Mouse (Mus musculus): ENCODE measurements around the gene Slc38a10. TPM values are rescaled to one million over a fixed set of nuclear protein-coding genes. Genes with fewer than 3 reads are reported as not detected.

The Slc38a10 gene
- polyA plus RNA-seq, 1 experiment from 2014 or later: 78.8 TPM

GRCm38 (mm10) chr11:120164471-120165261, 13.5 kb upstream of the Slc38a10 start:
- Histone ChIP-seq H3K4me2 (ENCODE audit: low read depth, low read length) (no peak overlapping the region), H3K9me3 (ENCODE audit: control insufficient read depth, low read length) (no peaks in the 10 kb centered on the region), H3K27me3 (ENCODE audit: control insufficient read depth, insufficient read depth, low read length) (no peaks in the 10 kb centered on the region), H3K9ac (replicated peaks; ENCODE audit: low read depth, low read length) (no peak overlapping the region), H3K4me3 (ENCODE audit: low read depth, low read length) (no peak overlapping the region), H3K27ac (ENCODE audit: low read depth, low read length) (no peak overlapping the region), H3K4me1 (ENCODE audit: control insufficient read depth, insufficient read depth, low read length) (peaks cover 11% of the 10 kb centered on the region), H3K36me3 (ENCODE audit: control insufficient read depth, insufficient read depth, low read length) (no peaks in the 10 kb centered on the region)
- peak; percentile 54; the same call in 1 of the 2 replicates for ATAC-seq (ENCODE audit: low read depth)
- 47% methylated on average over 17 of the region's 17 CpGs for WGBS

GRCm38 (mm10) chr11:120164028-120164427, 12.9 kb upstream of the Slc38a10 start:
- Histone ChIP-seq H3K4me2 (ENCODE audit: low read depth, low read length) (no peak overlapping the region), H3K9ac (replicated peaks; ENCODE audit: low read depth, low read length) (no peak overlapping the region), H3K27ac (ENCODE audit: low read depth, low read length) (no peak overlapping the region), H3K9me3 (ENCODE audit: control insufficient read depth, low read length) (no peaks in the 10 kb centered on the region), H3K4me1 (ENCODE audit: control insufficient read depth, insufficient read depth, low read length) (peaks cover 7% of the 10 kb centered on the region), H3K4me3 (ENCODE audit: low read depth, low read length) (no peak overlapping the region), H3K36me3 (ENCODE audit: control insufficient read depth, insufficient read depth, low read length) (no peaks in the 10 kb centered on the region), H3K27me3 (ENCODE audit: control insufficient read depth, insufficient read depth, low read length) (no peaks in the 10 kb centered on the region)
- ATAC-seq (ENCODE audit: low read depth): no peak
- 73% methylated on average over 5 of the region's 5 CpGs for WGBS

- H3K4me2 ChIP-seq (ENCODE audit: low read depth, low read length): no peak overlapping the region
- no peaks in the 10 kb centered on the region for H3K9me3 ChIP-seq (ENCODE audit: control insufficient read depth, low read length)
- 96% methylated on average over 3 of the region's 3 CpGs for WGBS
- H3K4me1 ChIP-seq (ENCODE audit: control insufficient read depth, insufficient read depth, low read length): peaks cover 7% of the 10 kb centered on the region
- no peaks in the 10 kb centered on the region for H3K27me3 ChIP-seq (ENCODE audit: control insufficient read depth, insufficient read depth, low read length)
- ATAC-seq (ENCODE audit: low read depth): no peak
- H3K9ac ChIP-seq (replicated peaks; ENCODE audit: low read depth, low read length): no peak overlapping the region
- no peak overlapping the region for H3K4me3 ChIP-seq (ENCODE audit: low read depth, low read length)
- H3K36me3 ChIP-seq (ENCODE audit: control insufficient read depth, insufficient read depth, low read length): no peaks in the 10 kb centered on the region
- H3K27ac ChIP-seq (ENCODE audit: low read depth, low read length): no peak overlapping the region
Measured at GRCm38 (mm10) chr11:120163207-120163606, 12.1 kb upstream of the Slc38a10 start.

- Histone ChIP-seq H3K4me3 (ENCODE audit: low read depth, low read length) (no peak overlapping the region), H3K4me2 (ENCODE audit: low read depth, low read length) (no peak overlapping the region), H3K36me3 (ENCODE audit: control insufficient read depth, insufficient read depth, low read length) (no peaks in the 10 kb centered on the region), H3K9ac (replicated peaks; ENCODE audit: low read depth, low read length) (no peak overlapping the region), H3K27ac (ENCODE audit: low read depth, low read length) (no peak overlapping the region), H3K27me3 (ENCODE audit: control insufficient read depth, insufficient read depth, low read length) (no peaks in the 10 kb centered on the region), H3K9me3 (ENCODE audit: control insufficient read depth, low read length) (no peaks in the 10 kb centered on the region), H3K4me1 (ENCODE audit: control insufficient read depth, insufficient read depth, low read length) (no peaks in the 10 kb centered on the region; the same call in 1 of the 2 replicates)
- ATAC-seq (ENCODE audit: low read depth): no peak
- 28% methylated on average over 4 of the region's 4 CpGs for WGBS
Measured at GRCm38 (mm10) chr11:120161245-120161644, 10.1 kb upstream of the Slc38a10 start.

DNA sequence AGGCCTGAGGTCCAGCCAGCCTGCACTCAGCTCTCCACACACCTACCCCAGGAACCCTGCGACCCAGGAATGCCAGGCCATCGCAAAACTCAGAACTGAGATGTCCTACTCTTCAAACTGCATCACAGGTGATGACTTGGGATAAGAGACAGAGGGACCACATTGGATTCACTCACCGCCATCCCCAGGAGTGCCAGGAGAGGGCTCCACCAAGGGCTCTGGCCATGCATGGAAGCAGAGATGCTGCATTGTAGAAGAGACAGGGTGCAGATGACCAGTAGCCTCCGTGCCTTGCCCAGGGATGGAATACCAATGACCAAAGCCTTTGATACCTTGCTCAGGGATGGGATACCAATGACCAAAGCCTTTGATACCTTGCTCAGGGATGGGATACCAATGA, 9.3 kb upstream of the Slc38a10 start:
- Histone ChIP-seq H3K4me1 (ENCODE audit: control insufficient read depth, insufficient read depth, low read length) (no peaks in the 10 kb centered on the region; the same call in 1 of the 2 replicates), H3K9ac (replicated peaks; ENCODE audit: low read depth, low read length) (no peak overlapping the region), H3K27me3 (ENCODE audit: control insufficient read depth, insufficient read depth, low read length) (no peaks in the 10 kb centered on the region), H3K4me2 (ENCODE audit: low read depth, low read length) (no peak overlapping the region), H3K4me3 (ENCODE audit: low read depth, low read length) (no peak overlapping the region), H3K27ac (ENCODE audit: low read depth, low read length) (no peak overlapping the region), H3K9me3 (ENCODE audit: control insufficient read depth, low read length) (no peaks in the 10 kb centered on the region), H3K36me3 (ENCODE audit: control insufficient read depth, insufficient read depth, low read length) (no peaks in the 10 kb centered on the region)
- no peak for ATAC-seq (ENCODE audit: low read depth)
- WGBS: 66% methylated on average over 4 of the region's 4 CpGs

GRCm38 (mm10) chr11:120159653-120160052, 8.5 kb upstream of the Slc38a10 start:
- H3K4me2 ChIP-seq (ENCODE audit: low read depth, low read length): no peak overlapping the region
- no peak for ATAC-seq (ENCODE audit: low read depth)
- H3K27me3 ChIP-seq (ENCODE audit: control insufficient read depth, insufficient read depth, low read length): no peaks in the 10 kb centered on the region
- no peak overlapping the region for H3K27ac ChIP-seq (ENCODE audit: low read depth, low read length)
- no peak overlapping the region for H3K9ac ChIP-seq (replicated peaks; ENCODE audit: low read depth, low read length)
- no peaks in the 10 kb centered on the region; the same call in 1 of the 2 replicates for H3K4me1 ChIP-seq (ENCODE audit: control insufficient read depth, insufficient read depth, low read length)
- no peaks in the 10 kb centered on the region for H3K9me3 ChIP-seq (ENCODE audit: control insufficient read depth, low read length)
- H3K36me3 ChIP-seq (ENCODE audit: control insufficient read depth, insufficient read depth, low read length): no peaks in the 10 kb centered on the region
- no peak overlapping the region for H3K4me3 ChIP-seq (ENCODE audit: low read depth, low read length)
- WGBS: 63% methylated on average over 5 of the region's 5 CpGs

DNA sequence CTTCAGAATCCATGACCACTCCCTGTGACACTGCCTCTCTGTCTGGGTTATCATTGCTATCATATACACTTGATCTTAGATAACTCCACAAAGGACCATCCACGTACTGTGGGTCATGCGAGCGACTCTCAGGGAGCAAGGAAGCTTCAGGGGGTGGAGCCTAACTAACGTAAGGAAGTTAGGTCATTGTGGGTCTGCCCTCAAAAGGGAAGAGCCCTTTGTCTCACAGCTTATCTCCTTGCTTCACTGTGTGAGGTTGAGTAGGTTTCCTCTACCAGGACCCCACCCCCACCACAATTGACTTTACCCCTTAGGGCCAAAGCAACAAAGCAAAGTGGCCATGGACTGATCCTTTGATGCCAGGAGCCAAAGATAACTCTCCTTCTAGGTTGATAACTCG, 7.7 kb upstream of the Slc38a10 start:
- no peak for ATAC-seq (ENCODE audit: low read depth)

GRCm38 (mm10) chr11:120150440-120151112, 570 bp downstream of the Slc38a10 start:
- peak overlapping the region; percentile 88 for H3K4me3 ChIP-seq (ENCODE audit: low read depth, low read length)
- peak overlapping the region; percentile 75 for H3K9ac ChIP-seq (replicated peaks; ENCODE audit: low read depth, low read length)
- ATAC-seq (ENCODE audit: low read depth): peak; percentile 50; the same call in 1 of the 2 replicates
- peaks cover 16% of the 10 kb centered on the region for H3K4me1 ChIP-seq (ENCODE audit: control insufficient read depth, insufficient read depth, low read length)
- no peaks in the 10 kb centered on the region for H3K9me3 ChIP-seq (ENCODE audit: control insufficient read depth, low read length)
- WGBS: under 1% methylated on average over 44 of the region's 44 CpGs
- H3K27me3 ChIP-seq (ENCODE audit: control insufficient read depth, insufficient read depth, low read length): no peaks in the 10 kb centered on the region
- H3K27ac ChIP-seq (ENCODE audit: low read depth, low read length): peak overlapping the region; percentile 83
- 0 out of 2 replicates have a peak, but pooled peaks cover 3% of the 10 kb centered on the region for H3K36me3 ChIP-seq (ENCODE audit: control insufficient read depth, insufficient read depth, low read length)
- peak overlapping the region; percentile 80 for H3K4me2 ChIP-seq (ENCODE audit: low read depth, low read length)

More for the DNA sequence above, 7.7 kb upstream of the Slc38a10 start:
- no peak overlapping the region for H3K4me2 ChIP-seq (ENCODE audit: low read depth, low read length)
- no peak overlapping the region for H3K9ac ChIP-seq (replicated peaks; ENCODE audit: low read depth, low read length)
- 71% methylated on average over 5 of the region's 5 CpGs for WGBS
- H3K27ac ChIP-seq (ENCODE audit: low read depth, low read length): no peak overlapping the region
- no peaks in the 10 kb centered on the region for H3K36me3 ChIP-seq (ENCODE audit: control insufficient read depth, insufficient read depth, low read length)
- H3K9me3 ChIP-seq (ENCODE audit: control insufficient read depth, low read length): no peaks in the 10 kb centered on the region
- H3K27me3 ChIP-seq (ENCODE audit: control insufficient read depth, insufficient read depth, low read length): no peaks in the 10 kb centered on the region
- H3K4me1 ChIP-seq (ENCODE audit: control insufficient read depth, insufficient read depth, low read length): no peaks in the 10 kb centered on the region
- no peak overlapping the region for H3K4me3 ChIP-seq (ENCODE audit: low read depth, low read length)

Measured in neural tube, embryonic 14.5 days (tissue).